Mouse (Mus musculus) liver, embryonic 14.5 days (tissue): ENCODE measurements around the gene Cdc14b. TPM values are rescaled to one million over a fixed set of nuclear protein-coding genes. Genes with fewer than 3 reads are reported as not detected.

Experiments used
- ATAC-seq: fragments of 200-750 bp; cut with Nextera tagmentation; 2 replicates; pipeline ENCODE4 v1.8.0; 2017; ENCODE audit warnings: moderate number of reproducible peaks, mild to moderate bottlenecking, moderate library complexity; ENCODE audit not compliant: insufficient read depth
- DNase-seq, 3 experiments: peaks; one replicate each; pipeline ENCODE4 v3.0.0-alpha.2; 2012 to 2013; ENCODE audit warnings: low read depth in 3 of 3, low spot score in 3 of 3
- H3K27ac ChIP-seq: fragments of 300-500 bp; sonication (generic); 2 replicates; pipeline ENCODE4 v1.5.1; 2014; ENCODE audit warnings: moderate library complexity, mild to moderate bottlenecking, control low read depth, inconsistent platforms
- H3K27me3 ChIP-seq: fragments of 300-500 bp; sonication (generic); 2 replicates; pipeline ENCODE4 v1.6.1; 2014; ENCODE audit warnings: mild to moderate bottlenecking, low read length, moderate library complexity; ENCODE audit not compliant: control insufficient read depth, insufficient read depth
- H3K36me3 ChIP-seq: fragments of 300-500 bp; sonication (generic); replicated peaks from 2 replicates; pipeline ENCODE4 v1.6.1; 2014; ENCODE audit warnings: low read depth; ENCODE audit not compliant: control insufficient read depth, insufficient read depth
- H3K4me1 ChIP-seq, 2 experiments: fragments of 200-500 bp in 1 of 2; fragments of 300-500 bp in 1 of 2; sonication (generic) in 1 of 2; replicated peaks; 2 replicates each; pipeline ENCODE4 v1.6.1; 2012 to 2014; ENCODE audit warnings: antibody characterized with exemption in 1 of 2, inconsistent platforms in 1 of 2, low read length in 1 of 2; ENCODE audit not compliant: control insufficient read depth in 2 of 2, insufficient read depth in 2 of 2
- H3K4me2 ChIP-seq: fragments of 300-500 bp; sonication (generic); 2 replicates; pipeline ENCODE4 v1.6.1; 2014; ENCODE audit warnings: low read depth, mild to moderate bottlenecking, control low read depth, moderate library complexity
- H3K4me3 ChIP-seq, 2 experiments: fragments of 200-500 bp in 1 of 2; fragments of 300-500 bp in 1 of 2; sonication (generic) in 1 of 2; 2 replicates each; pipeline ENCODE4 v1.5.1; 2012 to 2014; ENCODE audit warnings: low read depth in 2 of 2, low read length in 2 of 2, mild to moderate bottlenecking in 2 of 2, control low read depth in 1 of 2, inconsistent platforms in 1 of 2, moderate library complexity in 1 of 2; ENCODE audit not compliant: insufficient read depth in 1 of 2
- H3K9ac ChIP-seq: fragments of 300-500 bp; sonication (generic); replicated peaks from 2 replicates; pipeline ENCODE4 v1.6.1; 2014; ENCODE audit warnings: mild to moderate bottlenecking, control low read depth, moderate library complexity
- H3K9me3 ChIP-seq: fragments of 300-500 bp; sonication (generic); 2 replicates; pipeline ENCODE4 v1.6.1; 2016; ENCODE audit warnings: low read length, mixed read lengths; ENCODE audit not compliant: control insufficient read depth
- CTCF ChIP-seq: IDR thresholded peaks from 2 replicates; pipeline ENCODE4 v1.5.1; 2016; ENCODE audit warnings: antibody characterized with exemption, low read depth, control low read depth
- EP300 ChIP-seq: IDR thresholded peaks from 2 replicates; pipeline ENCODE4 v1.6.1; 2016; ENCODE audit warnings: antibody characterized with exemption, low read depth
- WGBS: fragments of 180-500 bp; shearing (Covaris S2); extraction: QIAGEN DNeasy Blood & Tissue Kit; methylation state at CpG from one replicate; pipeline ENCODE4 v1.1.7; 2014; ENCODE audit not compliant: insufficient replicate concordance; 5-methylcytosine and 5-hydroxymethylcytosine counted together
- polyA plus RNA-seq, 2 experiments: library from polyadenylated mRNA; depleted of rRNA in 1 of 2; stranded (reverse) in 1 of 2; unstranded in 1 of 2; fragments of >200 nt; fragmentation: Nextera tagmentation in 1 of 2; extraction: Ambion mirVana in 1 of 2; gene quantifications; 2 replicates each; pipeline versions ENCODE4 v1.2.1 to v1.2.3; 2012 to 2014

Gene Cdc14b
- polyA plus RNA-seq, 2 experiments: 4.1 to 5.6 TPM

DNA sequence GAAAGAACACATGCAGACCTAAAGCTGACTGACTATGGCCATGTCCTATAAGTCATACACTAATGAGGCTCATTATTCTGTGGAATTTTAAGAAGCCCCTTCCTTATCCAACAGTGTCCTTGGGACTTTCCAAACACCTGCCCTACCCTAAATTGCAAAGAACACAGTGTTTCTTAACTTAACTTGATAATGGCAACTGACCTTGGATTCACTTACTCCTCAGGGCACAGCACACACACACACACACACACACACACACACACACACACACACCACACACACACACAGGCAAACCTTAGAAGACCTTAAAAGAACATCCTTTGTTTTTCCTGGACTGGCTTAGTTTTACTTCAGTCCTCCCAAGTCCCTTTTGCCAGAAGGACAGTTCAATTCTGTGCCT is 21.4 kb downstream of the Cdc14b start:
- no peak for ATAC-seq
- H3K4me1 ChIP-seq: peaks cover 0 to 10% of the 10 kb centered on the region in 2 experiments; a peak in 3 of 4 replicates
- TF ChIP-seq CTCF (no peak), EP300 (no peak)

DNA sequence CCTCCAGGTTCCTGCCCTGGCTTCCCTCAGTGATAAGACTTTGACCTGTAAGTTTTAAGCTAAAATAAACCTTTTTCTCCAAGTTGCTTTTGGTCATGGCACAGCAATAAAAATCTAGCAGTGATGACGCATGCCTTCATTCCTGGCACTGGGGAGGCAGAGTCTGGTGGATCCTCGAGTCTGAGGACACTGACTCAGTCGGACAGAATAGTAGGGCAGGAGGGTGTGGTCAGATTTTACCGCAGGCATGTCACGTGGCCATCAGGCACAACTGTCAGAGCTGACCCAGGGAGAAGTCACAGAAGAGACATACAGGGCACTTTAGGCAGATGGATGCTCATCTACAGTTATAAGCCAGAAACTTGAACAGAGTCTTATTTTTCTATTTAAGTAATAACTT is 22.9 kb downstream of the Cdc14b start:
- DNase-seq (no peak), ATAC-seq (no peak)
- Histone ChIP-seq H3K4me2 (no peak overlapping the region), H3K4me1 (peaks cover 3 to 13% of the 10 kb centered on the region in 2 experiments; a peak in 3 of 4 replicates), H3K4me3 (no peak overlapping the region), H3K9me3 (no peaks in the 10 kb centered on the region), H3K36me3 (no peaks in the 10 kb centered on the region), H3K9ac (no peak overlapping the region), H3K27ac (no peak overlapping the region), H3K27me3 (no peaks in the 10 kb centered on the region)
- TF ChIP-seq CTCF (no peak), EP300 (no peak)
- 28% methylated on average over 5 of the region's 5 CpGs for WGBS

More for the DNA sequence above, 21.4 kb downstream of the Cdc14b start:
- Histone ChIP-seq H3K27ac (no peak overlapping the region), H3K4me2 (no peak overlapping the region), H3K9me3 (no peaks in the 10 kb centered on the region), H3K9ac (no peak overlapping the region), H3K36me3 (no peaks in the 10 kb centered on the region), H3K4me3 (no peak overlapping the region), H3K27me3 (no peaks in the 10 kb centered on the region)
- DNase-seq: no peak

- Histone ChIP-seq H3K36me3 (no peaks in the 10 kb centered on the region), H3K4me3 (no peak overlapping the region), H3K4me2 (no peak overlapping the region), H3K4me1 (peaks cover 3 to 13% of the 10 kb centered on the region in 2 experiments; a peak in 3 of 4 replicates), H3K27me3 (no peaks in the 10 kb centered on the region), H3K9ac (no peak overlapping the region), H3K27ac (no peak overlapping the region), H3K9me3 (no peaks in the 10 kb centered on the region)
- WGBS: 15% methylated on average over 1 of the region's 1 CpGs
- no peak for ATAC-seq
- TF ChIP-seq CTCF: peak; percentile 58; the same call in 1 of the 2 replicates
- no peak for TF ChIP-seq EP300
- DNase-seq: no peak
These were observed 24.7 kb downstream of the Cdc14b start for GRCm38 (mm10) chr13:64250363-64250762.

DNA sequence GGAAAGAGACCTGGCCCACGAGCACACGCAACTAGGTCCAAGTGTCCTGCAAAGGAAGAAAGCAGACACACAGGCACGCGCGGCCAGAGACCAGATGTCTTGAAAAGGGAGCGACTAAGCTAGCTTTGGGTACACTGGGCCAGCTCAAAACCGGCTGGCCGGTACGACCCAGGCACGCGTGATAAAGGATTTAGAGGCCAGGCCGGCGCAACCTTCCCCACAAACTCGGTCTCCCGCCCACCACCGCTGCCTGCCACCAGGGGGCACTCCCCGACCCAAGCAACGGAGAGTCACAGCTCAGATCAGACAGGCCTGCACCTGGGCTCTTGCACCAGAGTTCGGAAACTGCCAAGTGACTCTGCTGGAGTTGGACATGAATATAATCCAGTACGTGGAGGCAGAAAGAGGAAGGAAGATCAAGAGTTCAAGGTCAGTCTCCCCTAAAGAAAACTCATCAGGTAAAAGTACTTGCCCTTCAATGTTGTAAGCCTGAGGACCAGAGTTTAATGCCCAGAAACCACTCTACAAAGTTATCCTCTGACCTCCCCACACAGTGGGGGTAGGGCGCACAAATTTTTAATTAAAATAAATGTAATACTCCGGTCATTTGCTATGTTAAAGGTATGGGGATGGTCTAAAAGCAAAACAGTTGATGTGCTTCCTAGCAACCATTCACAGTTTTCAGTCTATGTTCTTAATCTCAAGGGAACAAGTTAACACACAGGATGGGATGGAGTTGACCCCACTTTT is 26.1 kb downstream of the Cdc14b start:
- Histone ChIP-seq H3K9ac (peak overlapping the region; percentile 72), H3K27me3 (no peaks in the 10 kb centered on the region), H3K27ac (peak overlapping the region; percentile 46), H3K36me3 (no peaks in the 10 kb centered on the region), H3K4me1 (peaks cover 3 to 13% of the 10 kb centered on the region in 2 experiments; a peak in 3 of 4 replicates), H3K4me3 (peak overlapping the region; percentile 65 to 76), H3K4me2 (peak overlapping the region; percentile 96), H3K9me3 (no peaks in the 10 kb centered on the region)
- DNase-seq (peak; percentile 50 to 66 (median 50)), ATAC-seq (peak; percentile 87)
- WGBS: 5% methylated on average over 22 of the region's 22 CpGs
- TF ChIP-seq CTCF (peak; percentile 100), EP300 (no peak)

GRCm38 (mm10) chr13:64248161-64248774 is 26.8 kb downstream of the Cdc14b start:
- no peaks in the 10 kb centered on the region for H3K36me3 ChIP-seq
- peak overlapping the region; percentile 96 for H3K4me2 ChIP-seq
- TF ChIP-seq EP300: no peak
- no peak for TF ChIP-seq CTCF
- under 1% methylated on average over 24 of the region's 24 CpGs for WGBS
- H3K27ac ChIP-seq: peak overlapping the region; percentile 46
- no peaks in the 10 kb centered on the region for H3K27me3 ChIP-seq
- H3K4me1 ChIP-seq: peaks cover 3 to 13% of the 10 kb centered on the region in 2 experiments; a peak in 3 of 4 replicates
- peak; percentile 93 for ATAC-seq
- peak; percentile 54 to 69 (median 61) for DNase-seq
- no peaks in the 10 kb centered on the region for H3K9me3 ChIP-seq
- peak overlapping the region; percentile 65 to 76 for H3K4me3 ChIP-seq
- H3K9ac ChIP-seq: peak overlapping the region; percentile 72
